Mouse (Mus musculus) erythroblast, embryonic 14.5 days (primary cell): ENCODE data around the gene Cul5. TPM values are rescaled to one million over a fixed set of nuclear protein-coding genes. Genes with fewer than 3 reads are reported as not detected.

Experiments
- H3K27me3 ChIP-seq: 2 replicates; pipeline ENCODE4 v1.6.1; 2012; ENCODE audit warnings: inconsistent platforms; ENCODE audit not compliant: control insufficient read depth
- H3K36me3 ChIP-seq: 2 replicates; pipeline ENCODE4 v1.6.1; 2012; ENCODE audit warnings: mild to moderate bottlenecking, inconsistent platforms; ENCODE audit not compliant: control insufficient read depth
- H3K4me1 ChIP-seq: 2 replicates; pipeline ENCODE4 v1.6.1; 2012; ENCODE audit warnings: inconsistent platforms; ENCODE audit not compliant: control insufficient read depth
- H3K4me3 ChIP-seq: replicated peaks from 2 replicates; pipeline ENCODE3; 2012; ENCODE audit warnings: moderate library complexity, mild to moderate bottlenecking, inconsistent platforms
- H3K9me3 ChIP-seq: 2 replicates; pipeline ENCODE4 v1.6.1; 2012; ENCODE audit warnings: low read length, inconsistent platforms, mixed read lengths; ENCODE audit not compliant: control insufficient read depth
- GATA1 ChIP-seq: IDR thresholded peaks from 2 replicates; pipeline ENCODE4 v1.6.1; 2012; ENCODE audit warnings: low read length, inconsistent platforms, mixed read lengths
- TAL1 ChIP-seq: IDR thresholded peaks from 3 replicates; pipeline ENCODE4 v1.6.1; 2012; ENCODE audit warnings: low read length, inconsistent platforms, mixed read lengths
- polyA plus RNA-seq: library from polyadenylated mRNA; stranded (reverse); fragments of >175 nt; gene quantifications from 2 replicates; pipeline ENCODE4 v1.2.3, GENCODE M21; 2012

Cul5 gene
- polyA plus RNA-seq, 1 experiment = 0.22 TPM

GRCm38 (mm10) chr9:53609968-53610781 lies 59.6 kb downstream of the Cul5 start, which contains the start of gene Acat1:
Gene Acat1, minus strand, starts transcription at chr9:53610382.
- Histone ChIP-seq H3K9me3 (no peaks in the 10 kb centered on the region), H3K4me1 (peaks cover 15% of the 10 kb centered on the region), H3K36me3 (peaks cover 3% of the 10 kb centered on the region), H3K4me3 (peak within 1 kb of the TSS; percentile 75), H3K27me3 (no peaks in the 10 kb centered on the region)
- no peak for TF ChIP-seq GATA1
- no peak for TF ChIP-seq TAL1

GRCm38 (mm10) chr9:53609306-53609967 lies 60.4 kb downstream of the Cul5 start:
- peak overlapping the region; percentile 75 for H3K4me3 ChIP-seq
- TF ChIP-seq GATA1 (no peak), TAL1 (no peak)
- peaks cover 20% of the 10 kb centered on the region for H3K4me1 ChIP-seq

GRCm38 (mm10) chr9:53607816-53608215 lies 62.0 kb downstream of the Cul5 start:
- Histone ChIP-seq H3K4me1 (peaks cover 20% of the 10 kb centered on the region), H3K9me3 (no peaks in the 10 kb centered on the region), H3K4me3 (no peak overlapping the region), H3K36me3 (peaks cover 5% of the 10 kb centered on the region), H3K27me3 (no peaks in the 10 kb centered on the region)
- TF ChIP-seq GATA1 = no peak
- no peak for TF ChIP-seq TAL1

More at GRCm38 (mm10) chr9:53609306-53609967, 60.4 kb downstream of the Cul5 start:
- H3K9me3 ChIP-seq = no peaks in the 10 kb centered on the region
- peaks cover 5% of the 10 kb centered on the region for H3K36me3 ChIP-seq
- H3K27me3 ChIP-seq = no peaks in the 10 kb centered on the region

GRCm38 (mm10) chr9:53607192-53607591 lies 62.6 kb downstream of the Cul5 start:
- Histone ChIP-seq H3K4me1 (peaks cover 20% of the 10 kb centered on the region), H3K27me3 (no peaks in the 10 kb centered on the region), H3K4me3 (no peak overlapping the region), H3K36me3 (peaks cover 5% of the 10 kb centered on the region), H3K9me3 (no peaks in the 10 kb centered on the region)
- no peak for TF ChIP-seq TAL1
- no peak for TF ChIP-seq GATA1

GRCm38 (mm10) chr9:53604954-53605353 lies 64.9 kb downstream of the Cul5 start:
- Histone ChIP-seq H3K9me3 (no peaks in the 10 kb centered on the region), H3K4me3 (no peak overlapping the region)

GRCm38 (mm10) chr9:53603849-53604248 lies 66.0 kb downstream of the Cul5 start:
- Histone ChIP-seq H3K4me3 (no peak overlapping the region), H3K4me1 (peaks cover 5% of the 10 kb centered on the region; the same call in 1 of the 2 replicates), H3K27me3 (no peaks in the 10 kb centered on the region), H3K36me3 (peaks cover 7% of the 10 kb centered on the region), H3K9me3 (no peaks in the 10 kb centered on the region)
- TF ChIP-seq GATA1 (no peak), TAL1 (no peak)

More at GRCm38 (mm10) chr9:53604954-53605353, 64.9 kb downstream of the Cul5 start:
- H3K36me3 ChIP-seq = peaks cover 7% of the 10 kb centered on the region
- peaks cover 15% of the 10 kb centered on the region for H3K4me1 ChIP-seq
- TF ChIP-seq GATA1 (no peak), TAL1 (no peak)
- H3K27me3 ChIP-seq = no peaks in the 10 kb centered on the region

- TF ChIP-seq TAL1 (no peak), GATA1 (no peak)
- no peaks in the 10 kb centered on the region for H3K9me3 ChIP-seq
- H3K4me3 ChIP-seq = no peak overlapping the region
- no peaks in the 10 kb centered on the region for H3K27me3 ChIP-seq
- H3K4me1 ChIP-seq = peaks cover 5% of the 10 kb centered on the region; the same call in 1 of the 2 replicates
- H3K36me3 ChIP-seq = peaks cover 7% of the 10 kb centered on the region
Observed at GRCm38 (mm10) chr9:53603384-53603783, 66.4 kb downstream of the Cul5 start.

- peaks cover 7% of the 10 kb centered on the region for H3K36me3 ChIP-seq
- H3K9me3 ChIP-seq = no peaks in the 10 kb centered on the region
- H3K4me1 ChIP-seq = peaks cover 5% of the 10 kb centered on the region; the same call in 1 of the 2 replicates
- no peaks in the 10 kb centered on the region for H3K27me3 ChIP-seq
- H3K4me3 ChIP-seq = no peak overlapping the region
- no peak for TF ChIP-seq TAL1
- no peak for TF ChIP-seq GATA1
Observed at GRCm38 (mm10) chr9:53601541-53601940, 68.3 kb downstream of the Cul5 start.

GRCm38 (mm10) chr9:53598631-53599030 lies 71.2 kb downstream of the Cul5 start:
- no peaks in the 10 kb centered on the region for H3K4me1 ChIP-seq
- TF ChIP-seq TAL1 (no peak), GATA1 (no peak)

More at GRCm38 (mm10) chr9:53598631-53599030, 71.2 kb downstream of the Cul5 start:
- peaks cover 6% of the 10 kb centered on the region; the same call in 1 of the 2 replicates for H3K36me3 ChIP-seq
- no peak overlapping the region for H3K4me3 ChIP-seq
- no peaks in the 10 kb centered on the region for H3K9me3 ChIP-seq
- H3K27me3 ChIP-seq = no peaks in the 10 kb centered on the region
